Mouse (Mus musculus) spleen, postnatal 36 days (tissue): Measurements from ENCODE around the gene Ell.
"Not testable (repeated sequence)": the region's sequence is repeated elsewhere in the genome, so short reads cannot be mapped to it uniquely, and the experiment has no call there.

Experiments used
- DNase-seq, 2 experiments: peaks; one replicate each; pipeline ENCODE4 v3.0.0; 2022; ENCODE audit warnings: low spot score in 2 of 2, mixed read lengths in 1 of 2

Gene Ell

DNA sequence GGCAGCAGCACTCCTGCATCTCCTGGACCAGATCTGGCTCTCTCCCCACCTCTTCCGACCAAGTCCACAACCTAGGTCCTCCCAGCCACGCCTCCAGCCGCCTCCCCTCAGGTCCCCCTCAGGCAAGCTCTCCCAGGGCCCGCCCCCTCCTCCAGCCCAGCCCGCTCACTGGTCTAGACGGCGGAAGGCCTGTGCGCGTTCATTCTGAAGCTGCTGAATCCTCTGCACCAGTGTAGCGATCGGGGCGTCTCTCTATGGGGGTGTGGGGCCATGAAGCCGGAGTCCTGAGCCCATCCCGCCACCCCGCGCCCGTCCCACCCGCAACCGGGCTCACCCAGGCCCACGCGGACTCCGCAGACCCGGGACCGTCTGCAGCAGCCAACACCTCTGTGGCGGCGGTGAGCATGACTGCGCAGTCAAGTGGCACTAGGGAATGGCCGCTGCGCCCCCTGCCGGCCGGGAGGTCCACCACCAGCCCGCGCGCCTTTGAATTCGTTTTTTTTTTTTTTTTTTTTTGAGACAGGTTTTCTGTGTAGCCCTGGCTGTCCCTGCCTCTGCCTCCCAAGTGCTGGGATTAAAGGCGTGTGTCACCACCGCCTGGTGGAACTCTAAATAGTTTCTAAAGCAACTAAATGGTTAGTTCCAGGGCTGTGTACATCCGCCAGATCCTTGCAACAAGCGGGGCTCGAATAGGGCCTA lies 32.8 kb upstream of the Ell start, which contains the start of gene Rex1bd:
TSS of gene Rex1bd (minus strand) at position 425 of the 699 bp plus-strand sequence.
- peak; percentile 94 to 95 for DNase-seq

GRCm38 (mm10) chr8:70507027-70507393 lies 32.2 kb upstream of the Ell start:
- no peak for DNase-seq

DNA sequence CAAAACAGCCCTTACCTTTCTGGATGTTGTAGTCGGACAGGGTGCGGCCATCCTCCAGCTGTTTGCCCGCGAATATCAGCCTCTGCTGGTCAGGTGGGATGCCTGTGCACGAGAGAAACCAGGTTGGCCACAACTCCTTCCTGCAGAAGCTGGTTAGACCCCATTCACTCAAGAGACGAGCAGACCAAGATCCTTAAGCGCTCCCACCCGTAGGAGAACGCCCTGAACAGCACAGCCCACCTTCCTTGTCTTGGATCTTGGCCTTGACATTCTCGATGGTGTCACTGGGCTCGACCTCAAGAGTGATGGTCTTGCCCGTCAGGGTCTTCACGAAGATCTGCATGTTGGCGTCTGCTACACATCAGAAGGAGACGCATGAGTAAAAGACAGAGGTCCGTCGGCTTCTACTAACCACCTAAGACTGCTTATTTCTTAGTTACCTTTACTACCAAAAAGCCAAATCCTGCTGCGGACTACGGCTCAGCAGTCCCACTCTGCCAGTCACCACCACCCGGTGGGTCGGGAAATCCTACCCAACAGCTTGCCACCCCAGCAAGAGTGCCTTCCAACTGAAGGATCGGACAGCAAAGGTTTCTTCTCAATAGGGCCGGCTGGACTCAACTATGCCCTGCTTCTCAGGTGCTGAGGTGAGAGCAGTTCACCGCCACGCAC lies 29.8 kb upstream of the Ell start:
- no peak for DNase-seq

DNA sequence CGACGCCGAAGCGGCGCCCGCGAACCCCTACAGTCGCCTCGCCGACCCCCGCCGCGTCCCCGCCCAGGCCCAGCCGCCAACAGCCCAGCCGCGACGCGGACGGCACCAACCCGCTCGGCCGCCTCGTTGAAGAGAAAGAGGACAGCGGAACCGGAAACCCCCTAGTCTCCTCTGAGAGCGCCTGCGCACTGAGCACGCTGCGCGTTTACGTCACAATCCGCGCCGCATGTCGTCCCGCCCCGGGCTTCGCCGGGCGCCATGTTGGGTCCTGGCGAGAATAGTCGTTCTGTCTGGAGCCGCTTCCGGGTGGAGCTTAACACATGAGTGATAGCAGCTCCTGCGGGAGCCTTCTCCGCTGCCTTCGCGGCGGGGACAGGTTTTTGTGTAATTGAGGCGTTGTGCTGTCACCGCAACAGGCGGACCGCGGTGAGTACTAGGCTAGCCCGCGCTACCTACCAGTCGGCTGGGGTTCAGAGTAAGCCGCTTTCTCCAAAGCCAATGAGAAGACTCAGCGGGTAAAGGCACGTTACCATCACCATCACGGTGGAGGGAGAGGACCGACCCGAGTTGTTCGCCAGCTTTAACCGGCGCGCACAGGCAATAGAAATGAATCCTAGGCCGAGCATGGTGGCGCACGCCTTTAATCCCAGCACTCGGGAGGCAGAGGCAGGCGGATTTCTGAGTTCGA lies 28.9 kb upstream of the Ell start, which contains the start of gene Uba52:
TSS of gene Uba52 (minus strand) at position 574 of the 688 bp plus-strand sequence.
- DNase-seq: peak; percentile 97 to 98

GRCm38 (mm10) chr8:70511174-70511573 lies 28.1 kb upstream of the Ell start:
- DNase-seq: not testable (repeated sequence)

- DNase-seq: no peak
These were observed 27.5 kb upstream of the Ell start for GRCm38 (mm10) chr8:70511770-70512169.

DNA sequence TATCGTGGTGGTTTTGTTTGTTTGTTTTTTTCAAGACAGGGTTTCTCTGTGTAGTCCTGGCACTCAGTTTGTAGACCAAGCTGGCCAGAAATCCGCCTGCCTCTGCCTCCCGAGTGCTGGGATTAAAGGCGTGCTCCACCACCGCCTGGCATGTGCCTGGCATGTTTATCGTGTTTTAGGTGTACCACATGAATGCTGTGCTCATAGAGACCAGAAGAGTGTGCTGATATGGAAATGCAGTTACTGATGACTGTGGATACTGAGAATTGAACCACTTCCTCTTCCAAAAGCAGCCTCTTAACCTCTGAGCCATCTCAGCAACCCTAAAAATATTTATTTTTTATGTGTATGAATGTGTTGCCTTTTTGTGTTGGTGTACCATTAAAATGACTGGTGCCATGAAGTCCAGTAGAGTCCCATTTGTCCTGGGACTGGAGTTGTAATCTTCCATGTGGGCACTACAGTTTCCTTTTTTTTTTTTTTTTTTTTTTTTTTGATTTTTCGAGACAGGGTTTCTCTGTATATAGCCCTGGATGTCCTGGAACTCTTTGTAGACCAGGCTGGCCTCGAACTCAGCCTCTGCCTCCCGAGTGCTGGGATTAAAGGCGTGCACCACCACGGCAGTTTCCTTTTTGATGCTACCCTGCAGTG lies 26.9 kb upstream of the Ell start:
- DNase-seq: no peak

GRCm38 (mm10) chr8:70513441-70513840 lies 25.8 kb upstream of the Ell start:
- no peak for DNase-seq

- no peak for DNase-seq
These were observed 21.2 kb upstream of the Ell start for GRCm38 (mm10) chr8:70517940-70518643.

GRCm38 (mm10) chr8:70519043-70519442 lies 20.2 kb upstream of the Ell start:
- no peak for DNase-seq

GRCm38 (mm10) chr8:70519606-70520005 lies 19.7 kb upstream of the Ell start:
- no peak for DNase-seq

DNA sequence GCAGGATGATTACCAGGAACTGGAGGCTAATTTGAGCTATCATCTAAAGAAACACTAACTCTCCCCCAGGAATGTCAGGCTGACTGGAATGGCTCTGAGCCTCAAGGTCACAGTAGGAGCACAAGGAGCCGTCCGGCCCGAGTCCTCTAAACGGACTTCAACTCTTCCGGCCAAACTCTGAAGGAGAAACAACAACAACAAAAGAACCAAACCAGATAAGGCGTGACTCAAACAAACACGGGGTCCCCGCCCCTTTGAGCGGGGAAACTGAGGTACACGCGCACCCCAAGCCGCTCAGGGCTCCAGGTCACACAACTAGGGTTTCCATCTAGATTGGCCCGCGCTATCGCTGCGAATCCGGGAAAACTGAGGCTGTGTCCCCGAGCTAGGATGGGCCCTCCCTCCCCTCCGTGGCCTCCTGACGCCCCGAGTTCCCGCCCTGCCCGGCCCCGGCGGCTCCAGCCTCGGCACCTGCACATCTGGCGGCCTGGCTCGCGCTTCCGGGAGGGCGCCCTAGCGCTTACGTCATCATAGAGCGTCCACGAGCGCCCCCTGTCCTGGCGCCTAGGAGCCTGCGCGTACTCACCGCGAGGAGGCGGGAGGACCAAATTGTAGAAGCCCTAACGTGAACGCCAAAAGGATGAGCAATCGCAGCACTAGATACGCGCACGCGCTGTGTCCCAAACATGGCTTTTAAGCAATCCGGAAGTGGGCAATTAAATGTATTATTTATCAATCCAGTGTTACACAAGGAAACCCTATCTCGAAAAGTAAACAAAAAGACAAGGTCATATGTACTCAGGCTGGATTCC lies 16.5 kb upstream of the Ell start:
- DNase-seq: peak; percentile 96

GRCm38 (mm10) chr8:70527111-70527511 lies 12.1 kb upstream of the Ell start:
- DNase-seq: no peak

DNA sequence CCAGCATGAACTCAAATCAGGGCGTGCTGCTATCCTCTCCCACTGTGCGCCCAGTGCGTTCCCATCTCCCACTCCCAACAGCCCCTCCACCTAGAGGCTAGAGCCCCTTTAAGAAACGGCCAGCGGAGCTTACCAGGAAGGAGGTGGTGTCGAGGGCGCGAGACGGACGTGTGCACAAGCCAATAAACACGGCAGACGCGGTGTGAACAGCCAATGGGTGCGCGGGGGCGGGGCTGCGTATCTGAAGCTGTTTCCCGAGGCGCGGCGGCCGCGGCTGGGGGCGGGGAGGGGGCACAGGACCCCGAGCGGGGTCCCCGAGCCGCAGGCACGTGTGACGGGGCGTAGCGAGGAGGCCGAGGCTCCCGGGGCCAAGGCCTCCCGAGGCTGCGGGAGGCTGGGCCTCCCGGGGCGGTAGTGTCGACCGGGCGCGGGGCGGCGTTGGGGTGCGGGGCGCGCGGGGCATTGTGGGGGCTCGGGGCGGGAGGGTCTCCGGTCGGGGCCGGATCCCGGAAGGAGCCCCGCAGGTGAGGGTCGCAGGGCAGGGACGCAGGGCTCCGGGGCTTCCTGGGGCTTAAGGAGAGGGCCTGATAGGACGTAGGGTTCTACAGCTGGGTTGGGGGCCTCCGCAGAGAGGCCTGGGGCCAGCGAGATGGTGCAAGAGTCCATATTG lies 11.6 kb upstream of the Ell start, which contains the start of the genes Fkbp8 and Kxd1:
TSS of gene Fkbp8 (plus strand) at position 213 of the 670 bp plus-strand sequence.
TSS of gene Kxd1 (minus strand) at position 445 of the 670 bp plus-strand sequence.
- peak; percentile 95 to 96 for DNase-seq

GRCm38 (mm10) chr8:70528182-70528797 lies 11.0 kb upstream of the Ell start:
- no peak for DNase-seq

DNA sequence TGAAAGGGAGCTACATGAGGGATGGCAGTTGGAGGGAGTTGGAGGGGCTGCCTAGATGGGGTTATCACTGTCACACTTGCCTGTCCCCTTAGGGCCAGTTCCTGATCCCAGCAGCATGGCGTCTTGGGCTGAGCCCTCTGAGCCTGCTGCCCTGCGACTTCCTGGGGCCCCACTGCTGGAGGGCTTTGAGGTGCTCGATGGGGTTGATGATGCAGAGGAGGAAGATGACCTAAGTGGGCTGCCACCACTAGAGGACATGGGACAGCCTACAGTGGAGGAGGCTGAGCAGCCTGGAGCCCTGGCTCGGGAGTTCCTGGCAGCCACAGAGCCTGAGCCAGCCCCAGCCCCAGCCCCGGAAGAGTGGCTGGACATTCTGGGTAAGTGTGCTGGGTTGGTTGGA lies 10.0 kb upstream of the Ell start:
- no peak for DNase-seq

- no peak for DNase-seq
These were observed 9.5 kb upstream of the Ell start for GRCm38 (mm10) chr8:70529741-70530161.

DNA sequence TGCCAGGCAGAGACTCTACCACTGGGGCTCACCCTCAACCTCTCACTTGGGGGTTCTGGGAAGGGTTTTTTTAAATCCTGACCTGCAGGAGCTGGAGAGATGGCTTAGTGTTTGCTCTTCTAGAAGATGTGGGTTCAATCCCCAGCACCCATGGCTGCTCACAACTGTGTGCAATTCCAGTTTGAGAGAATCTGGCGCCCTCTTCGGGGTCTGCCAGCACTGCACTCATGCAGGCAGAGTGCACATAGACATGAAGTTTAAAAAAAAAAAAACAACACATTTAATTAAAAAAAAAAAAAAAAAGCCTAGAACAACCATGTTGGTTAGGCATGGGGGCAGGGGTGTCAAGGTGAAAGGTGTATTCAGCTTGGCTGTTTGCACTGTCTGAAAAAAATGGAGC lies 8.9 kb upstream of the Ell start:
- DNase-seq: no peak

DNA sequence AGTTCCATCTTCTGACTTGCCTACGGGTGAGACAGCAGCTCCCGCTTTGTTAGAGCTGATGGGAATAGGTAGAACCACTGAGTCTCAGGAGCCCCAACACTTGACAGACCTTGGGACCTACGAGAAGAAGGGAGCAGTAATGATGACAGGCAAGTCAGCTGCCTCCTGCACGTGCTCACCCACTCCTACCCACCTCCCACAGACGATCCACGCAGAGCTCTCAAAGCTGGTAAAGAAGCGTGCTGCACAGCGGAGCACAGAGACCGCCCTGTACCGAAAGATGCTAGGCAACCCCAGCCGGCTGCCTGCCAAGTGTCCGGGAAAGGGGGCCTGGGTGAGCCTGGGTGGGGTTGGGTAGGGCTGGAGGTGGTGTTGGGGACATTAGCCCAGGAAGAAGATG lies 5.0 kb upstream of the Ell start:
- no peak for DNase-seq
